Mouse (Mus musculus) testis, postnatal 14 days (tissue): Measurements from ENCODE around the gene Xrcc3.
A peak's percentile ranks its signal among the peaks of the same experiment; 100 is the strongest.

Experiments used
- DNase-seq: peaks from one replicate; pipeline ENCODE4 v3.0.0; 2021; ENCODE audit warnings: low spot score

The Xrcc3 gene

GRCm38 (mm10) chr12:111814769-111815762, 1.4 kb upstream of the Xrcc3 start:
- DNase-seq: peak; percentile 42

DNA sequence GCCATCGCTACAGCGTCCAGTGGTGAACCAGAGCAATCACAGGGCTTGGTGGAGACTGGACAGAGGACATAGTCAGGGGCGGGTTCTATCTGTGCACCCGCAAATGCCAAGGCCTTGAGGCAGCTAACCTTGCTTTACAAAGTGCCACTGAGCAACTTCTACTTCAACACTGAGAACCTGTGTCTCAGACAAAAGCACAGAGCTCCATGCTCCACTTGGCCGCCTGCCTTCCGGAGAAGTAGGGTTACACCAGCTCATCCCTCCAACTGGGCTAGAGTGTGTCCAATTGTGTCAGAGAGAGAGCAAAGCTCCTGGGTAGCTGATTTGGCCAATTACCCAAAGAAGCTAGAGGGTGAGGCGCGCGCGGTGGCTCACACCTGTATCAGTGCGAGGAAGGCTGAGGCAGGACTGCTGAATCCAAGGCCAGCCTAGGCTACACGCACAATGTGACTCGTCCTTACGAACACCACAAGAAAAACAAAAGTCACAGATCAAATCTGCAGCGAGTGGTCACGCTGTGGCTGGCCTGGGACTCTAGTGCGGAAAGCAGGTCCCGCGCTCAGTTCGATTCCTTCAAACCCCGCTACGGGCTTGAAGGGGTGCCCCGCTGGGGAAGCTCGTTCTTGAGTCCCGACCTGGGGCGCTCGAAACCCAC, 435 bp downstream of the Xrcc3 start:
- DNase-seq: no peak

- no peak for DNase-seq
Observed at GRCm38 (mm10) chr12:111812611-111813010, 1.1 kb downstream of the Xrcc3 start.

DNA sequence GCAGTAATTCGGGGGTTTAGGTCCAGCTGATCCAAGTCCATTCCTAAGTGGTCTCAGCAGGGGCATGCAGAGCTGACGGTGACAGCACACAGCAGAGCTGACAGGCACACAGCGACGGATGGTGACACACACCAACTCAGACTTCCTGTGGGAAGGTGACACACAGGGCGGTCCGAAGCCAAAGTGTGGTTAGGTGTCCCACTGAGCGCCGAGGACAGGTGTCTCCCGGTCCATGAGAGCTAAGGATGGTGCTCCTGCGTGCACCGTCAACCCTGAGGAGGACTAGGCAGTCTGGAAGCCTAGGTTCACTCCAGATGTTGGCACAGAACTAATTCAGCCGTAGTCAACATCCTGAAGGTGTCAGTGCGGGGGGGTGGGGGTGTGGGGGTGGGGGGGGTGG, 1.6 kb downstream of the Xrcc3 start:
- DNase-seq: no peak

GRCm38 (mm10) chr12:111809762-111810161, 3.9 kb downstream of the Xrcc3 start:
- DNase-seq: peak; percentile 64

DNA sequence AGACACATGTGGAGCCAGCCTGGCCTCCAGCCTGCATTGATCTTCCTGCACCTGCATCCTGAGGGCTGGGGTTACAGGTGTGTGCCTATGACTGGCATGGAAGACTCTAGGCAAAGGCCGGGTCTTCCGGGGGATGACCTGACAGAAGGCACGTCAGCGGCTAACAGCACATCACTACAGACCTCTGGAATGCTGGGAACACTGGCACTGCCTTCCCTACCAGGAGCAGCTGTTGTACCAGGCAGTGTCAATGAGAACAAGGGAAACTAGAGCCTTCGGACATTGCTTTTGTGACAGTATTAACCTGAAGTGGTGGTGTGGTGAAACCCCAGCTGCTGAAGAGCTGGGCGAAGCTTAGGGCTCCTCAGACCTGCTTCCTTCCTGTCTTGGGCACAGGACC, 4.9 kb downstream of the Xrcc3 start:
- no peak for DNase-seq

DNA sequence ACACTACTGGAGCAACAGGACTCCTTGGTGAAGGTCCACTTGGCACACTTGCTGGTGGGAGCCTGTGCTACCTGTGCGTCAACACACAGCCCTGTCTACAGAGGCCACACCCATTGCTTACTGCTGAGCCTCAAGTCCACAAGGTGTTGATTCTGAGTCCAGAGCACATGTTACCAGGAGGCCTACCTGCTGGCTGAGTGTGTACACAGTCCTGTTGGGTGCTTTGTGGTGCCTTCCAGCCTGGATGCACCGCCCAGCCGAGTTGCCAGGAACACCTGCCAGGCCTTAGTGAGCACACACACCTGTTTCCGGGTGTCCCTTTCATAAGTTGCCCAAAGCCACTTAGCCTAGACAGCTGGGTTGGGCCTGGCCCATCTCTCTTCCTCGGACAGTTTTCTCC, 10.1 kb downstream of the Xrcc3 start:
- DNase-seq: no peak

- no peak for DNase-seq
Observed at GRCm38 (mm10) chr12:111800459-111801183, 13.1 kb downstream of the Xrcc3 start.

DNA sequence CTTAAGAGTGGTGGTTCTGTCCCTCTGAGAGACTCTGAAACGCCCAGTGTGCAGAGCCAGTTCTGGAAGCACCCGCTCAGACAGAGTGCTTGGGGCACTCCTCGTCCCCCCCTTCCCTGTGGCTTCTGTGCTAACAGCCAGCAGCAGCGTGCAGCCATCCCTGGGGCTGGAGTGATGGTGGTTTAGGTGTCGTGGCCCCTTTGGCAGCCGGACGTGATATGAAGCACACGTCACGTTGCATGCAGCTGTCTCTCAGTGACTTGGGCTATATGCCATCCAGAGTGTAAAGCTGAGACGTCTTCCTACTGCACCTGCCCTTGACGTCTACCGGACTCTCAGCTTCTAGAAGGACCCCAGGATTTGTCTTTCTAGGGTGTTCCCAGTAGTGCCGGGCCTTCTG, 15.2 kb downstream of the Xrcc3 start:
- no peak for DNase-seq

DNA sequence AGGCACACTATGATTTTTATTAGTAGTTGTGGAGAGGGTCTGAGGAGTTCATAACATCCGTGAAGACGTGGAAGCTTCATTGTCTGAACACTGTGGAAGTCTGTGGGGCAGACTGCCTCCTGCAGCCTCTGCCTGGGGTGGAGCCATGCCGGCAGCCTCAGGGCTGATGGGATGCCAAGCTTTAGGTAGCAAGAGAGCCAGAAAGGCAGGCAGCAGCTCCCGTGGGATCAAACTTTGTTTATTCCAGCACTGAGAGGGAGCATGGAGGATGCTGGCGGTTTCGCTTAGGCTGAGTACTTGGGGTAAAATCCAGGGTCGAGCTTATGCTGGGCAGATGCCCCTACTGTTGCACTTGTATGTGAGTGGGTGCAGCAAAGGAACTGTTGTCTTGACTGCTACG, 16.4 kb downstream of the Xrcc3 start:
- no peak for DNase-seq

DNA sequence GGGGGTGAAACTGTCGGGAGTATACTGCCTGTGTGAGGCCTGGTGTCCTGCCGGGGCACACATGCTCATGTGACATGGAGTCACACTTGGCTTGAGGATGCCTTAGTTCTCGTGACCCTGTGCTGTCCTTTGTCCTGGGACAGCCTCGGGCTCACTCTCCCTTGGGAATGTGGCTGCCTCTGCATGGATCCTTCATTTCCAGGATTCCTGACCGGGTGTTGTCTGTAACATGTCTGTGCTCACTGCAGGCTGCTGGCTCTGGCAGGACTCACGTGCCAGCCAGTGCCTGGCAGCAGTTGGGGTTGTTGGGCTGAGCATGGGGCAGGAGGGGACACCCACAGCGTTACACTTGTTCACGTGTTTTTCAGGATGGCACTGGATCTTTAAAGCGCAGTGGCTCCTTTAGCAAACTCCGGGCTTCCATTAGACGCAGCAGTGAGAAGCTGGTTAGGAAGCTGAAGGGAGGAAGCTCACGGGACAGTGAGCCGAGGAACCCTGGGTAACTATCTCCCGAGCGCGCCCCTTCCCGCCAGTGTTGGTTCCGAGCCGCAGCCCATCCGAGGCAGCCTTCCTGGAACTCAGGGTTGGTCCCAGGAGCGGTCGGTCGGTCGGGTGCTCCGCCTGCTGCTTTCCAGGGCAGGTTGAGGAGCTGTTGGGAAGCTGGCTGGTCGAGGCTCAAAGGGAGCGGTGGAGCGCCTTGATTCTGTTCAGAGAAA, 18.3 kb downstream of the Xrcc3 start:
- DNase-seq: no peak

GRCm38 (mm10) chr12:111794526-111795179, 19.0 kb downstream of the Xrcc3 start:
- DNase-seq: no peak

- no peak for DNase-seq
Observed at GRCm38 (mm10) chr12:111794102-111794501, 19.6 kb downstream of the Xrcc3 start.

- no peak for DNase-seq
Observed at GRCm38 (mm10) chr12:111791474-111792104, 22.1 kb downstream of the Xrcc3 start.

GRCm38 (mm10) chr12:111790631-111791030, 23.0 kb downstream of the Xrcc3 start:
- no peak for DNase-seq

DNA sequence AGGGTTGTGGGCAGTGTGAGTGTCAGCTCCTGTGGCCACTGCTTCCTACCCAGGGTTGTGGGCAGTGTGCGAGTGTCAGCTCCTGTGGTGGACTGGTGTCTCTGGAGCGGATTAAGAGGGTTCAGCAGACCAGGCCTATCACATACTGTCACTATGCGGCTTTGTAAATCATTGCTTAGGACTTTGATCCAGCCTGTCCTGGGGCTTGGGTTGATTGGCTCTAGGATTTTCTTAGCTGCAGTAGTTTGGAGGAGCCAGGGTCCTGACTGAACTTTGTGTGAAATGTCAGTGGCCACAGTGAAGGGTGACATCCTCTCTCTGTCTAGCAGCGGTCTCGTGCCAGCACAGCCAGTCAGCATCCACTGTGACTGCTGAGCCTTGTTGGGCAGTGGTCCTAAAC, 23.6 kb downstream of the Xrcc3 start:
- no peak for DNase-seq

GRCm38 (mm10) chr12:111787015-111787414, 26.7 kb downstream of the Xrcc3 start:
- DNase-seq: no peak

GRCm38 (mm10) chr12:111785174-111785573, 28.5 kb downstream of the Xrcc3 start:
- DNase-seq: no peak

- DNase-seq: no peak
Observed at GRCm38 (mm10) chr12:111779544-111779943, 34.1 kb downstream of the Xrcc3 start.

- DNase-seq: no peak
Observed at GRCm38 (mm10) chr12:111777919-111778318, 35.8 kb downstream of the Xrcc3 start.

GRCm38 (mm10) chr12:111774845-111775244, 38.8 kb downstream of the Xrcc3 start:
- no peak for DNase-seq
